Mouse (Mus musculus): Measurements from ENCODE around the gene Ptchd4. TPM values are rescaled to one million over a fixed set of nuclear protein-coding genes. Genes with fewer than 3 reads are reported as not detected.

Ptchd4 gene
- not detected in 2 replicates for polyA plus RNA-seq (2015; fragmentation: Nextera tagmentation; extraction: Ambion mirVana)

- Histone ChIP-seq H3K27ac (ENCODE audit: low read length) (no peak within 1 kb of the TSS), H3K4me1 (ENCODE audit: insufficient read depth, low read depth, low read length) (no peaks in the 10 kb centered on the region), H3K27me3 (replicated peaks; ENCODE audit: insufficient read depth, low read length) (0 out of 2 replicates have a peak, but pooled peaks cover 4% of the 10 kb centered on the region), H3K9me3 (ENCODE audit: low read length) (no peaks in the 10 kb centered on the region), H3K9ac (replicated peaks; ENCODE audit: low read depth) (no peak within 1 kb of the TSS), H3K36me3 (ENCODE audit: insufficient read depth, low read length) (no peaks in the 10 kb centered on the region), H3K4me3 (ENCODE audit: low read depth, low read length) (peak within 1 kb of the TSS; percentile 37), H3K4me2 (replicated peaks; ENCODE audit: low read depth, low read length) (peak within 1 kb of the TSS; percentile 78)
- TF ChIP-seq CTCF (IDR thresholded peaks at IDR 0.05) = 0 out of 2 replicates have a peak, but pooled peaks have one; percentile 30
- TF ChIP-seq EP300 (IDR thresholded peaks at IDR 0.05) = no peak
- ATAC-seq (peak; percentile 54), DNase-seq (ENCODE audit: low spot score) (peak; percentile 12)
- 1% methylated on average over 49 of the region's 56 CpGs for WGBS
Measured at GRCm38 (mm10) chr17:42315669-42316611, at the start of gene Ptchd4. TSS of gene Ptchd4 (plus strand) at chr17:42315947.

- Histone ChIP-seq H3K9ac (replicated peaks; ENCODE audit: low read depth) (no peak overlapping the region), H3K36me3 (ENCODE audit: insufficient read depth, low read length) (no peaks in the 10 kb centered on the region), H3K4me3 (ENCODE audit: low read depth, low read length) (no peak overlapping the region), H3K9me3 (ENCODE audit: low read length) (no peaks in the 10 kb centered on the region), H3K4me1 (ENCODE audit: insufficient read depth, low read depth, low read length) (no peaks in the 10 kb centered on the region), H3K4me2 (replicated peaks; ENCODE audit: low read depth, low read length) (no peak overlapping the region), H3K27me3 (replicated peaks; ENCODE audit: insufficient read depth, low read length) (no peaks in the 10 kb centered on the region), H3K27ac (ENCODE audit: low read length) (no peak overlapping the region)
- DNase-seq (ENCODE audit: low spot score) (no peak), ATAC-seq (no peak)
- WGBS = 71% methylated on average over 2 of the region's 2 CpGs
- TF ChIP-seq CTCF (IDR thresholded peaks at IDR 0.05) (no peak), EP300 (IDR thresholded peaks at IDR 0.05) (no peak)
Measured at GRCm38 (mm10) chr17:42276861-42277260, 38.9 kb upstream of the Ptchd4 start.

- ATAC-seq (no peak), DNase-seq (ENCODE audit: low spot score) (no peak)
- H3K27ac ChIP-seq (ENCODE audit: low read length) = no peak overlapping the region
- no peak overlapping the region for H3K4me2 ChIP-seq (replicated peaks; ENCODE audit: low read depth, low read length)
- no peaks in the 10 kb centered on the region for H3K36me3 ChIP-seq (ENCODE audit: insufficient read depth, low read length)
- no peaks in the 10 kb centered on the region for H3K9me3 ChIP-seq (ENCODE audit: low read length)
- H3K9ac ChIP-seq (replicated peaks; ENCODE audit: low read depth) = no peak overlapping the region
- H3K4me1 ChIP-seq (ENCODE audit: insufficient read depth, low read depth, low read length) = no peaks in the 10 kb centered on the region
- H3K27me3 ChIP-seq (replicated peaks; ENCODE audit: insufficient read depth, low read length) = no peaks in the 10 kb centered on the region
- no peak for TF ChIP-seq CTCF (IDR thresholded peaks at IDR 0.05)
- no peak for TF ChIP-seq EP300 (IDR thresholded peaks at IDR 0.05)
- no peak overlapping the region for H3K4me3 ChIP-seq (ENCODE audit: low read depth, low read length)
- WGBS = 33% methylated on average over 1 of the region's 1 CpGs
Measured at GRCm38 (mm10) chr17:42284391-42284790, 31.4 kb upstream of the Ptchd4 start.

- H3K27ac ChIP-seq (ENCODE audit: low read length) = no peak overlapping the region
- H3K36me3 ChIP-seq (ENCODE audit: insufficient read depth, low read length) = no peaks in the 10 kb centered on the region
- H3K9me3 ChIP-seq (ENCODE audit: low read length) = no peaks in the 10 kb centered on the region
- no peak overlapping the region for H3K4me2 ChIP-seq (replicated peaks; ENCODE audit: low read depth, low read length)
- no peak overlapping the region for H3K4me3 ChIP-seq (ENCODE audit: low read depth, low read length)
- 54% methylated on average over 3 of the region's 3 CpGs for WGBS
- ATAC-seq (no peak), DNase-seq (ENCODE audit: low spot score) (no peak)
- no peaks in the 10 kb centered on the region for H3K27me3 ChIP-seq (replicated peaks; ENCODE audit: insufficient read depth, low read length)
- H3K4me1 ChIP-seq (ENCODE audit: insufficient read depth, low read depth, low read length) = no peaks in the 10 kb centered on the region
- TF ChIP-seq EP300 (IDR thresholded peaks at IDR 0.05) (no peak), CTCF (IDR thresholded peaks at IDR 0.05) (no peak)
- H3K9ac ChIP-seq (replicated peaks; ENCODE audit: low read depth) = no peak overlapping the region
Measured at GRCm38 (mm10) chr17:42286255-42286654, 29.5 kb upstream of the Ptchd4 start.

- Histone ChIP-seq H3K9me3 (ENCODE audit: low read length) (no peaks in the 10 kb centered on the region), H3K9ac (replicated peaks; ENCODE audit: low read depth) (no peak overlapping the region), H3K4me1 (ENCODE audit: insufficient read depth, low read depth, low read length) (no peaks in the 10 kb centered on the region), H3K27me3 (replicated peaks; ENCODE audit: insufficient read depth, low read length) (no peaks in the 10 kb centered on the region), H3K4me3 (ENCODE audit: low read depth, low read length) (no peak overlapping the region), H3K36me3 (ENCODE audit: insufficient read depth, low read length) (no peaks in the 10 kb centered on the region), H3K27ac (ENCODE audit: low read length) (no peak overlapping the region), H3K4me2 (replicated peaks; ENCODE audit: low read depth, low read length) (no peak overlapping the region)
- DNase-seq (ENCODE audit: low spot score) = no peak
- ATAC-seq = no peak
- TF ChIP-seq CTCF (IDR thresholded peaks at IDR 0.05) (no peak), EP300 (IDR thresholded peaks at IDR 0.05) (no peak)
Measured at GRCm38 (mm10) chr17:42290341-42290740, 25.4 kb upstream of the Ptchd4 start.

- Histone ChIP-seq H3K27ac (ENCODE audit: low read length) (no peak overlapping the region), H3K9ac (replicated peaks; ENCODE audit: low read depth) (no peak overlapping the region), H3K36me3 (ENCODE audit: insufficient read depth, low read length) (no peaks in the 10 kb centered on the region), H3K4me1 (ENCODE audit: insufficient read depth, low read depth, low read length) (no peaks in the 10 kb centered on the region), H3K4me2 (replicated peaks; ENCODE audit: low read depth, low read length) (no peak overlapping the region), H3K27me3 (replicated peaks; ENCODE audit: insufficient read depth, low read length) (no peaks in the 10 kb centered on the region), H3K4me3 (ENCODE audit: low read depth, low read length) (no peak overlapping the region), H3K9me3 (ENCODE audit: low read length) (no peaks in the 10 kb centered on the region)
- TF ChIP-seq EP300 (IDR thresholded peaks at IDR 0.05) (no peak), CTCF (IDR thresholded peaks at IDR 0.05) (no peak)
- DNase-seq (ENCODE audit: low spot score) = no peak
- ATAC-seq = no peak
- WGBS = 45% methylated on average over 5 of the region's 5 CpGs
Measured at GRCm38 (mm10) chr17:42291793-42292192, 24.0 kb upstream of the Ptchd4 start.
